Mouse (Mus musculus) embryonic fibroblast, embryonic 13.5 days (primary cell): ENCODE results near the gene Pros1. TPM values are rescaled to one million over a fixed set of nuclear protein-coding genes. Genes with fewer than 3 reads are reported as not detected.

ENCODE experiments used
- H3K27ac ChIP-seq: 2 replicates; pipeline ENCODE4 v1.5.1; 2012; ENCODE audit warnings: low read length, control low read depth, inconsistent platforms; ENCODE audit not compliant: insufficient read depth
- H3K4me1 ChIP-seq: 2 replicates; pipeline ENCODE4 v1.6.1; 2011; ENCODE audit warnings: low read length; ENCODE audit not compliant: control insufficient read depth, insufficient read depth
- H3K4me3 ChIP-seq: 2 replicates; pipeline ENCODE4 v1.5.1; 2011; ENCODE audit warnings: mild to moderate bottlenecking, control low read depth, low read length; ENCODE audit not compliant: insufficient read depth
- CTCF ChIP-seq: IDR thresholded peaks from 2 replicates; pipeline ENCODE4 v1.5.1; 2011; ENCODE audit warnings: mild to moderate bottlenecking, control low read depth, low read length, moderate library complexity, borderline replicate concordance; ENCODE audit not compliant: insufficient read depth
- POLR2A ChIP-seq: IDR thresholded peaks from 2 replicates; pipeline ENCODE4 v1.6.1; 2011; ENCODE audit warnings: low read depth, mild to moderate bottlenecking, control low read depth, low read length, moderate library complexity
- polyA plus RNA-seq: library from polyadenylated mRNA; stranded (reverse); fragments of >200 nt; gene quantifications from 2 replicates; pipeline ENCODE4 v1.2.4, GENCODE M21; 2011; ENCODE audit warnings: low read depth; ENCODE audit not compliant: missing spikeins, insufficient read length

Pros1 gene
- polyA plus RNA-seq, 1 experiment: 119 TPM

DNA sequence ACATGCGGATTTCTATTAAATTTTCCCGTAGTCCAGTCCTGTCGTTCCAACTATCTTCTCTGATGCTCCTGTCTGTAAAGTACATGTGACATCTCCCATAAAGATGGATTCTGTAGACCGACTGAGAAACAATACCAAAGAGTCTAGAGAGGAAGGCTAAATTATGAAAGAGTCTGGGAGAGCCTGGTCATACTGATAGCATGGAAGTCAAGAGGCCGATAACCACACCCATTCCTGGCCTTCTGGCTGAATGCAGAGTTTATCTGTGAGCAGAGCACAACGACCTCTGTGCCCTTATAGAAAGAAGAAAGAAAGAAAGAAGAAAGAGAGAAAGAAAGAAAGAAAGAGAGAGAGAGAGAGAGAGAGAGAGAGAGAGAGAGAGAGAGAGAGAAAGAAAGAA lies 77.2 kb downstream of the Pros1 start:
- H3K4me3 ChIP-seq: no peak overlapping the region
- no peaks in the 10 kb centered on the region for H3K4me1 ChIP-seq
- no peak overlapping the region for H3K27ac ChIP-seq
- no peak for TF ChIP-seq POLR2A
- no peak for TF ChIP-seq CTCF

DNA sequence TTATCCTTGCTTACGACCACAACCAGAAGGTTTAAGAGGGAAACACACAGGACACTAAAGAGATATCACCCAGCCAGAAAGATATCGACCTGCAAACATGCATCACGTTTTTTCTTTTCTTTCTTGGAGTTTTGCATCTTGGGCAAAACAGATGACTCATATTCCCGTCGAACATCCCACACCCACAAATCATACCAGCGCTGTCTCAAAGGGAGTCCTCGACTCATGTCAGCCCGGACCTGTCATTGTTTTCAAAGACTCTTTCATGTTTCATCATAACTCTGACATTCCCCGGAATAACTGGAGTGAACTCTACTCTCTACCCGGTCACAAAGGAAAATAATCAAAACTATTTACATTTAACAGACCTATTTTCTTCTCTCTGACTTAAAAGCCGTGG lies 82.2 kb downstream of the Pros1 start:
- no peaks in the 10 kb centered on the region for H3K4me1 ChIP-seq
- H3K4me3 ChIP-seq: no peak overlapping the region
- no peak for TF ChIP-seq POLR2A
- no peak for TF ChIP-seq CTCF
- H3K27ac ChIP-seq: no peak overlapping the region

DNA sequence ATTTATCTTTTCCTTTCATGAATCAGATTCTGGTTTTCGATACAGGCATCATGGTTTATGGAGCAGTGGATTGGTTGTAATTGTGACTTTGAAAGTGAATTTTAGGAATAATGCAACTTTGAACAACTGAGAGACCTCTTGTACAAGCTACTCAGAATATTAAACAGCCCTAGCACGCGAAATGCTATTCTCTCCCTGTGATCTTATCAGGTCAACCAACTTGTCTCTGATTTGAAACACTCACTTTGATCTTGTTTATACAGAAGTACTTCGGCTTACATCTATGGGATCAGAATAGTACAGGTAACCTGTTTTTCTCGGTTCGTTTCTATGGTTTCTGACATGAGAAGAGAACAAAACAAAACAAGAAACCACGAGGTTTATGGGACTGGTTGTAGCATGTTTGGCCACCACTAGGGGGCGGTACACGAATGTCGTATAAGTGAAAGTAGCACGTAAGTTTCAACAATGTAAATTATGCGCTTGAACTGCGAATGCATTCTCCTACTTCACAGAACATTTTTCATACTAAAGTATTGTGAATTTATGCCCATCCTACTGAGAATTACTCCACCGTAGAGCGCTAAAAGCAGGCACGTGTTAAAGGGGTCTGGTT lies 86.4 kb downstream of the Pros1 start:
- TF ChIP-seq CTCF: no peak; the same call in 1 of the 2 replicates
- TF ChIP-seq POLR2A: no peak
- H3K27ac ChIP-seq: no peak overlapping the region
- peaks cover 2% of the 10 kb centered on the region for H3K4me1 ChIP-seq
- 0 out of 2 replicates have a peak overlapping the region, but pooled peaks have one; percentile 15 for H3K4me3 ChIP-seq

DNA sequence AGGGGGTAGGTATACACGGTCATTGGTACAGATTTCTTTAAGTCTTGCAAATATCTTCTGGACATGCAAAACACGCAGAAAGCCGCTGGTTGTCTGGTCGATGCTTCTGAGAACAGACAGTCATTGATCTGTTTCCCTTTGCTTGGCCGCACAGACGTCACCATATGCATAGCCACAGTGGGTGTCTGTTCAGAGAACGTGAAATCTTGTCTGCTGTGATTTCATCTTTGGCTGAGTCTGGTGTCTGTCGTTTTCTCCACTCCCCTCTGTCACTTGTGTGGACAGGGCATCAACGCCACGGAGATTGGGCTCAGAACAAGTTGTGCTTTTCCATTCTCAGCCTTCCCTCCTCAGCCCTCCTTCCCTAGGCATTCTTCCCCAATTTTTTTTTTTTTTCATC lies 87.7 kb downstream of the Pros1 start:
- TF ChIP-seq CTCF (no peak), POLR2A (no peak)
- Histone ChIP-seq H3K27ac (no peak overlapping the region), H3K4me1 (peaks cover 2% of the 10 kb centered on the region), H3K4me3 (no peak overlapping the region)

DNA sequence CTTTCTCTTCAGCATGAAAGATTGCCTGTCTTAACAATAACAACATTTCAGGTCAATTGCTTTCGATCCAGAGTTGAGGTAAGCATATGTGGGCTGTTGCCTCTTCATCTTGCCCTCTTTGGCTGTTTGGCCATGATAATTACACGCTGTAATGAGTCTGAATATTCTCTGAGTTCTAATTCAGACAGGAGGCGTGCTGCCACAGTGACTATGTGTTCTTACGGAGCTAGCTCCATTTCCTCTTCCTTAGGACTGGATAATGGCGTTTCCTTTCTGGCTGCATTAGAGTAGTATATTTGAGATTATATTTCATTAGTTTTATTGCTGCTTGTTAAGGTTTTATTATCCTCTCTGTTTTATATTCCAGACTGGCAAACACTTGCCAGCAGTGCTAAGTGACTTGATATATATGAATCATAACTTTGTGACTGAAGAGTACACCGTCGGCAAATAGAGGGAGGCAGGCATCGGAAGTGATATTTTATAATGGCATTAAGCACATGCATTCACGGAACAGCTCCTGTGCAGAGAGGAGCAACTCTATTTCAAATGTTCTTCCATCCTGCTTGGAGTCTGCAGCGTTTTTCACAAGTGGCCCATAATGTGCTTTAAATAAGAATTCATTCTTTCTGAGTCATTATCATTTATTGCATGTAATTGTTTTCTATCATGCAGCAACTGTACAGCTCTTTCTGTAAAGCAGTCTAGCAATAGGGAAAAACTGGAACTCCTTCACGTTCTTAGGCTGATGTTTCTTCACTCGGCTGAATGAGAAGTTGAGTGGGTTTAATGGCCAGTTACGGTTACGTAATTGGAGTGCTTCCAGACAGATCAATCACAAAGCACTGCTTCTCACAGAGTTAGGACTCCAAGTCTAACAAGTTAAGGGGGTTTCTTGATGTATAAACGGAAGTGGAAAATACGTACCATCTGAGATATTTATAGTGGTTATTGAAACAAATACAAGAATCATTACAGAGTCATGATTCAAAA lies 88.6 kb downstream of the Pros1 start:
- no peak overlapping the region for H3K27ac ChIP-seq
- H3K4me1 ChIP-seq: peaks cover 2% of the 10 kb centered on the region
- TF ChIP-seq POLR2A: no peak
- TF ChIP-seq CTCF: no peak
- no peak overlapping the region for H3K4me3 ChIP-seq

DNA sequence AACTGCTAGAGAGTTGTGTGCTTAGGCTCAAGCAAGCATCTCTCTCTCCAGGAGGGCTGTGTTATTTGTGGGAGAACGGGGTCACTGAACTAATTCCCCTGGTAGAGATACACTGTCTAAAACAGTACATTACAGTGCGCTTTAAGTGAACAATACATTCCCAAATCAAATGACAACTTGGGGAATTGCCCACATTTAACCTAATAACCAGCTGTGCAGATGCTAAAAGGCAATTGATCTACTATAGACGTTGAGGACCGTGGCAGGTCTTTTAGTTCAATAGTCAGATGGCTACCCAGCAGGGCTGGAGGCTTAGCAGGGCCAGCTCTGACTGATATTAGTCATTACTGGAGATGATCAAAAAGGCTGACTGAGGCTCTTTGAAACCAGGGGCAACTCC lies 104.4 kb downstream of the Pros1 start:
- TF ChIP-seq CTCF: no peak
- no peak for TF ChIP-seq POLR2A
- Histone ChIP-seq H3K27ac (no peak overlapping the region), H3K4me3 (no peak overlapping the region), H3K4me1 (no peaks in the 10 kb centered on the region)

DNA sequence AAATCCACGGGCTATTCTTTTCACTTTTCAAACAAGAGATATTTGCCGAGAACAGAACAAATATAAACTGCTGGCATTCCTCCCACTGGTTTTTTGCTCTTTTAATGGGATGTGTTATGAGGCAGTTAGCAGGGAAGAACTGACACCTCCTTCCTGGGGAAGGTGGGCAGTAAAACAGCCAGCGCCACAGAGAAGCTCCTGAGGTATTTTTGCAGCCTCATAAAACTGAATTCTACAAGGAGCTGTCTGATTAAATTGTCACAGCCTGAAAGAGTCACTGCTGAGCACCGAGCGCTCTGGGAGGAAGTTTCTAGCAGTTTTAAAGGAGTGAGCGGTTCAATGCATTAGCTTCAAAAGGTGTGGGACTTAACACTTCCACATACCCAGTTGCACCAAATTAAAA lies 110.3 kb downstream of the Pros1 start:
- Histone ChIP-seq H3K4me1 (no peaks in the 10 kb centered on the region), H3K4me3 (no peak overlapping the region), H3K27ac (no peak overlapping the region)
- TF ChIP-seq POLR2A (no peak), CTCF (no peak)

DNA sequence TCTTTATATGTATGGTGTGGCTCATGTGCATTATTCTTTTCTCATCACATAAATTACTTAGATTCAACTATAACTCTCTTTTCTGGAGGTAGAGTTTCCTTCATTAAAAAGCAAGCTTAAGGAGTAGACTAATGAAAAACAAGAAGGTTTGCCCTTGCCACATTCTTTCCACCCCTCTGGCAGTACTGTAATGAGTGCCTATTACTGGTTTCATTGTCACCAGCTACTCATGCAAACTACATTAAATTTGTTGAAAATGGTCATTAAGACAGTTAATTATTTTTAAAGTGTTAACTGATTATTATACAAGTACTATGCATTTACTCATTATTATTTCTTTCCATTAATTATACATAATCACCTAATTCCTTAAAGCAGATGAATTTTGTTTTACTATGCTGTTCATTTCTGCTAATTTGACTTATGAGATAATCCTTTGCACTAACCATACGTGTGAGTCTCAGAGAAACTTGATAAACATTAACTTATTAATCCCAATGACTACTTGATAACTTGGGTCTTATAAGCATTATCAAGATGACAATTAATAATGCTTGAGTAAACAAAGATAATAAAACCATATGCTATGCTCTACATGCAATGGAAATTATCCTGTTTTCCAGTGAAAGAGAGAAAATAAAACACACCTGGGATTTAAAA lies 117.7 kb downstream of the Pros1 start:
- TF ChIP-seq POLR2A (no peak), CTCF (no peak)
- no peaks in the 10 kb centered on the region for H3K4me1 ChIP-seq
- H3K4me3 ChIP-seq: no peak overlapping the region
- no peak overlapping the region for H3K27ac ChIP-seq

DNA sequence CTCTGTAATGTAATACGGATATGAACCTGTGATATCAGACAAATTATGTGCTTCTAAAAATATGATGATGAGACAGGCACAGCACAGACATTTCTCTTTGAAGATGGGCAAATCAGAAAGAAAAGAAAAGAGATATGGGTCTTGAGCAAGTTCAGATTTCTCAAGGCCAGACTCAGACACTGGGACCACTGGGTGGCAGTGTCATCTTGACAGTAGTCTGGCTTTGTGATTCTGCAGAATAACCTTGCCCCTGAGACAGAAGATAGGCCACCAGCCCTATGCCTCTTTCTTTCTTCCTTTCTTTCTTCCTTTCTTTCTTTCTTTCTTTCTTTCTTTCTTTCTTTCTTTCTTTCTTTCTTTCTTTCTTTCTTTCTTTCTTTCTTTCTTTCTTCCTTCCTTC lies 120.8 kb downstream of the Pros1 start:
- Histone ChIP-seq H3K27ac (no peak overlapping the region), H3K4me1 (no peaks in the 10 kb centered on the region), H3K4me3 (no peak overlapping the region)
- TF ChIP-seq CTCF: peak; percentile 30; the same call in 1 of the 2 replicates
- TF ChIP-seq POLR2A: no peak

Other genes starting within 250 kb of the Pros1 start
- gene Nsun3, start 67.5 kb upstream of the Pros1 start, polyA plus RNA-seq: 8.0 and 9.6 TPM in 2 replicates
- gene Stx19, start 39.6 kb upstream of the Pros1 start, polyA plus RNA-seq: not detected in 2 replicates
- gene Arl13b, start 7.3 kb upstream of the Pros1 start, polyA plus RNA-seq: 31.6 and 50.1 TPM in 2 replicates